Mouse (Mus musculus) cortical plate, adult 2 months (tissue): ENCODE data around the gene Cpsf7. TPM values are rescaled to one million over a fixed set of nuclear protein-coding genes. Genes with fewer than 3 reads are reported as not detected.
A peak's percentile ranks its signal among the peaks of the same experiment; 100 is the strongest.

ENCODE experiments used
- H3K27ac ChIP-seq: fragments of 200-500 bp; 2 replicates; pipeline ENCODE4 v1.5.1; 2012; ENCODE audit warnings: low read length, control low read depth, inconsistent platforms; ENCODE audit not compliant: insufficient read depth
- H3K4me1 ChIP-seq: fragments of 200-500 bp; 2 replicates; pipeline ENCODE4 v1.6.1; 2011; ENCODE audit warnings: low read length; ENCODE audit not compliant: control insufficient read depth, insufficient read depth
- H3K4me3 ChIP-seq: fragments of 200-500 bp; 2 replicates; pipeline ENCODE4 v1.5.1; 2011; ENCODE audit warnings: mild to moderate bottlenecking, low read length, control low read depth; ENCODE audit not compliant: insufficient read depth
- CTCF ChIP-seq: fragments of 200-500 bp; IDR thresholded peaks from 2 replicates; pipeline ENCODE4 v1.5.1; 2011; ENCODE audit warnings: mild to moderate bottlenecking, control low read depth, low read length; ENCODE audit not compliant: insufficient read depth; ENCODE audit errors: extremely low read depth
- POLR2A ChIP-seq: fragments of 200-500 bp; IDR thresholded peaks from 2 replicates; pipeline ENCODE4 v1.6.1; 2011; ENCODE audit warnings: mild to moderate bottlenecking, low read length, control low read depth; ENCODE audit not compliant: insufficient read depth; ENCODE audit errors: extremely low read depth
- polyA plus RNA-seq: library from polyadenylated mRNA; depleted of rRNA; stranded (reverse); fragments of >200 nt; gene quantifications from 2 replicates; pipeline ENCODE4 v1.2.3, GENCODE M21; 2012; rRNA removed

Gene Cpsf7
- polyA plus RNA-seq, 1 experiment, result 79.6 TPM

- Histone ChIP-seq H3K4me1 (0 out of 2 replicates have a peak, but pooled peaks cover 1% of the 10 kb centered on the region), H3K27ac (peak within 1 kb of the TSS; percentile 75), H3K4me3 (peak within 1 kb of the TSS; percentile 54)
- peak; percentile 86 for TF ChIP-seq POLR2A
- no peak for TF ChIP-seq CTCF
Observed at GRCm38 (mm10) chr19:10576690-10577561, 51.9 kb downstream of the Cpsf7 start, which contains the start of the genes Cyb561a3 and Tmem138. TSS of gene Cyb561a3 (plus strand) at chr19:10577172. TSS of gene Tmem138 (minus strand) at chr19:10577362.

GRCm38 (mm10) chr19:10580102-10580501 is 55.0 kb downstream of the Cpsf7 start:
- no peak for TF ChIP-seq CTCF
- TF ChIP-seq POLR2A, result no peak
- Histone ChIP-seq H3K4me3 (no peak overlapping the region), H3K4me1 (0 out of 2 replicates have a peak, but pooled peaks cover 1% of the 10 kb centered on the region), H3K27ac (no peak overlapping the region)

GRCm38 (mm10) chr19:10580761-10581160 is 55.7 kb downstream of the Cpsf7 start:
- TF ChIP-seq POLR2A, result no peak
- TF ChIP-seq CTCF, result no peak
- Histone ChIP-seq H3K4me3 (no peak overlapping the region), H3K4me1 (0 out of 2 replicates have a peak, but pooled peaks cover 1% of the 10 kb centered on the region), H3K27ac (no peak overlapping the region)

GRCm38 (mm10) chr19:10581984-10582383 is 56.9 kb downstream of the Cpsf7 start:
- Histone ChIP-seq H3K4me3 (no peak overlapping the region), H3K27ac (no peak overlapping the region), H3K4me1 (0 out of 2 replicates have a peak, but pooled peaks cover 1% of the 10 kb centered on the region)
- TF ChIP-seq POLR2A (no peak), CTCF (no peak)

GRCm38 (mm10) chr19:10583550-10584146 is 58.6 kb downstream of the Cpsf7 start:
- no peak overlapping the region for H3K27ac ChIP-seq
- TF ChIP-seq POLR2A (no peak), CTCF (no peak)
- no peaks in the 10 kb centered on the region for H3K4me1 ChIP-seq
- H3K4me3 ChIP-seq, result no peak overlapping the region

- H3K4me3 ChIP-seq, result no peak overlapping the region
- H3K27ac ChIP-seq, result no peak overlapping the region
- H3K4me1 ChIP-seq, result no peaks in the 10 kb centered on the region
- no peak for TF ChIP-seq CTCF
- no peak for TF ChIP-seq POLR2A
Observed at GRCm38 (mm10) chr19:10585112-10585511, 60.0 kb downstream of the Cpsf7 start.

GRCm38 (mm10) chr19:10587231-10587630 is 62.2 kb downstream of the Cpsf7 start:
- no peak for TF ChIP-seq POLR2A
- no peak for TF ChIP-seq CTCF
- Histone ChIP-seq H3K4me1 (no peaks in the 10 kb centered on the region), H3K27ac (no peak overlapping the region), H3K4me3 (no peak overlapping the region)

- TF ChIP-seq CTCF (no peak), POLR2A (no peak)
- no peak overlapping the region for H3K4me3 ChIP-seq
- H3K27ac ChIP-seq, result no peak overlapping the region
- H3K4me1 ChIP-seq, result no peaks in the 10 kb centered on the region
Observed at GRCm38 (mm10) chr19:10589127-10589857, 64.2 kb downstream of the Cpsf7 start.

GRCm38 (mm10) chr19:10590301-10590700 is 65.2 kb downstream of the Cpsf7 start:
- Histone ChIP-seq H3K27ac (no peak overlapping the region), H3K4me3 (no peak overlapping the region), H3K4me1 (no peaks in the 10 kb centered on the region)
- no peak for TF ChIP-seq POLR2A
- no peak for TF ChIP-seq CTCF

- Histone ChIP-seq H3K4me3 (no peak overlapping the region), H3K27ac (no peak overlapping the region), H3K4me1 (no peaks in the 10 kb centered on the region)
- no peak for TF ChIP-seq POLR2A
- no peak for TF ChIP-seq CTCF
Observed at GRCm38 (mm10) chr19:10591659-10592377, 66.8 kb downstream of the Cpsf7 start.

Other genes starting within 250 kb of the Cpsf7 start
- gene Dagla, start 220.4 kb upstream of the Cpsf7 start, polyA plus RNA-seq, result 69.9 and 75.1 TPM in 2 replicates
- 213 and 252 TPM in 2 replicates for gene Syt7, start 136.2 kb upstream of the Cpsf7 start, polyA plus RNA-seq
- 9.5 and 24.2 TPM in 2 replicates for gene Lrrc10b, start 67.8 kb upstream of the Cpsf7 start, polyA plus RNA-seq
- gene Ppp1r32, start 42.3 kb upstream of the Cpsf7 start, polyA plus RNA-seq, result 1.4 and 2.5 TPM in 2 replicates
- 61.8 and 65.1 TPM in 2 replicates for gene Sdhaf2, start 876 bp downstream of the Cpsf7 start, polyA plus RNA-seq
- gene Tmem216, start 31.0 kb downstream of the Cpsf7 start, polyA plus RNA-seq, result 21.7 TPM in 2 replicates
- 15.1 and 15.5 TPM in 2 replicates for gene Cyb561a3, start 51.9 kb downstream of the Cpsf7 start, polyA plus RNA-seq
- gene Tmem138, start 52.1 kb downstream of the Cpsf7 start, polyA plus RNA-seq, result 19.1 and 20.1 TPM in 2 replicates
- 120 and 123 TPM in 2 replicates for gene Ddb1, start 80.1 kb downstream of the Cpsf7 start, polyA plus RNA-seq
- gene Tkfc, start 80.4 kb downstream of the Cpsf7 start, polyA plus RNA-seq, result 16.4 and 17.3 TPM in 2 replicates
- gene Vwce, start 108.9 kb downstream of the Cpsf7 start, polyA plus RNA-seq, result 0.68 and 0.81 TPM in 2 replicates
- gene Pga5, start 152.8 kb downstream of the Cpsf7 start, polyA plus RNA-seq, result not detected in 2 replicates
- 19.1 and 23.1 TPM in 2 replicates for gene Vps37c, start 163.5 kb downstream of the Cpsf7 start, polyA plus RNA-seq
- 0.08 TPM in 2 replicates for gene Cd5, start 213.7 kb downstream of the Cpsf7 start, polyA plus RNA-seq